Mouse (Mus musculus) hindbrain, embryonic 11.5 days (tissue): ENCODE data around the gene Fnbp1. TPM values are rescaled to one million over a fixed set of nuclear protein-coding genes. Genes with fewer than 3 reads are reported as not detected.

Experiments used
- ATAC-seq: fragments of 200-750 bp; cut with Nextera tagmentation; 2 replicates; pipeline ENCODE4 v1.8.0; 2017; ENCODE audit warnings: mild to moderate bottlenecking, moderate TSS enrichment, moderate library complexity; ENCODE audit not compliant: low FRiP score
- DNase-seq: peaks from one replicate; pipeline ENCODE4 v3.0.0-alpha.2; 2015; ENCODE audit warnings: low spot score
- H3K27ac ChIP-seq: fragments of 300-500 bp; sonication (generic); 2 replicates; pipeline ENCODE4 v1.5.1; 2014; ENCODE audit warnings: mild to moderate bottlenecking, low read depth, low read length
- H3K27me3 ChIP-seq: fragments of 300-500 bp; sonication (generic); 2 replicates; pipeline ENCODE4 v1.6.1; 2014; ENCODE audit warnings: mild to moderate bottlenecking, low read length, moderate library complexity, mixed read lengths; ENCODE audit not compliant: control insufficient read depth, insufficient read depth
- H3K36me3 ChIP-seq: fragments of 300-500 bp; sonication (generic); 2 replicates; pipeline ENCODE4 v1.6.1; 2014; ENCODE audit warnings: mild to moderate bottlenecking, low read length, moderate library complexity, mixed read lengths; ENCODE audit not compliant: control insufficient read depth, insufficient read depth
- H3K4me1 ChIP-seq: fragments of 300-500 bp; sonication (generic); replicated peaks from 2 replicates; pipeline ENCODE4 v1.6.1; 2014; ENCODE audit warnings: low read length, mixed read lengths; ENCODE audit not compliant: control insufficient read depth, insufficient read depth
- H3K4me2 ChIP-seq: fragments of 300-500 bp; sonication (generic); replicated peaks from 2 replicates; pipeline ENCODE4 v1.6.1; 2014; ENCODE audit warnings: mild to moderate bottlenecking, low read depth, low read length
- H3K4me3 ChIP-seq: fragments of 300-500 bp; sonication (generic); 2 replicates; pipeline ENCODE4 v1.5.1; 2014; ENCODE audit warnings: low read depth, low read length
- H3K9ac ChIP-seq: fragments of 300-500 bp; sonication (generic); 2 replicates; pipeline ENCODE4 v1.6.1; 2014; ENCODE audit warnings: low read depth, low read length
- H3K9me3 ChIP-seq: fragments of 300-500 bp; sonication (generic); 2 replicates; pipeline ENCODE4 v1.6.1; 2016; ENCODE audit warnings: low read length; ENCODE audit not compliant: control insufficient read depth
- WGBS: fragments of 180-500 bp; shearing (Covaris S2); extraction: QIAGEN DNeasy Blood & Tissue Kit; methylation state at CpG from one replicate; pipeline ENCODE4 v1.1.7; 2014; 5-methylcytosine and 5-hydroxymethylcytosine counted together
- polyA plus RNA-seq: library from polyadenylated mRNA; unstranded; fragments of >200 nt; fragmentation: Nextera tagmentation; extraction: Ambion mirVana; gene quantifications from 2 replicates; pipeline ENCODE4 v1.2.1, GENCODE M21; 2014

The Fnbp1 gene
- polyA plus RNA-seq, 1 experiment from 2014 or later = 14.4 TPM

- H3K36me3 ChIP-seq = no peaks in the 10 kb centered on the region
- no peak for ATAC-seq
- H3K4me1 ChIP-seq = no peaks in the 10 kb centered on the region
- DNase-seq = no peak
- no peak overlapping the region for H3K27ac ChIP-seq
- H3K4me3 ChIP-seq = no peak overlapping the region
- H3K9ac ChIP-seq = no peak overlapping the region
- no peaks in the 10 kb centered on the region for H3K27me3 ChIP-seq
- WGBS = 76% methylated on average over 3 of the region's 4 CpGs
- H3K9me3 ChIP-seq = no peaks in the 10 kb centered on the region
- no peak overlapping the region for H3K4me2 ChIP-seq
These were observed 7.8 kb downstream of the Fnbp1 start for GRCm38 (mm10) chr2:31133981-31134380.

- Histone ChIP-seq H3K9ac (no peak overlapping the region), H3K9me3 (no peaks in the 10 kb centered on the region), H3K27me3 (no peaks in the 10 kb centered on the region), H3K27ac (no peak overlapping the region), H3K4me3 (no peak overlapping the region), H3K4me1 (no peaks in the 10 kb centered on the region), H3K36me3 (no peaks in the 10 kb centered on the region), H3K4me2 (no peak overlapping the region)
- DNase-seq = no peak
- ATAC-seq = no peak
- 72% methylated on average over 8 of the region's 8 CpGs for WGBS
These were observed 9.1 kb downstream of the Fnbp1 start for GRCm38 (mm10) chr2:31132682-31133081.

- no peak overlapping the region for H3K4me2 ChIP-seq
- no peak for DNase-seq
These were observed 11.0 kb downstream of the Fnbp1 start for GRCm38 (mm10) chr2:31130815-31131299.

GRCm38 (mm10) chr2:31129742-31130518 lies 11.9 kb downstream of the Fnbp1 start:
- Histone ChIP-seq H3K9me3 (no peaks in the 10 kb centered on the region), H3K9ac (no peak overlapping the region), H3K4me3 (no peak overlapping the region), H3K36me3 (no peaks in the 10 kb centered on the region), H3K27ac (no peak overlapping the region), H3K4me2 (no peak overlapping the region), H3K27me3 (no peaks in the 10 kb centered on the region), H3K4me1 (no peaks in the 10 kb centered on the region)
- no peak for ATAC-seq
- DNase-seq = no peak
- 88% methylated on average over 14 of the region's 14 CpGs for WGBS

More at GRCm38 (mm10) chr2:31130815-31131299, 11.0 kb downstream of the Fnbp1 start:
- no peak overlapping the region for H3K9ac ChIP-seq
- H3K4me1 ChIP-seq = no peaks in the 10 kb centered on the region
- H3K9me3 ChIP-seq = no peaks in the 10 kb centered on the region
- no peak overlapping the region for H3K4me3 ChIP-seq
- H3K36me3 ChIP-seq = no peaks in the 10 kb centered on the region
- H3K27ac ChIP-seq = no peak overlapping the region
- ATAC-seq = no peak
- H3K27me3 ChIP-seq = no peaks in the 10 kb centered on the region
- WGBS = 80% methylated on average over 8 of the region's 8 CpGs

GRCm38 (mm10) chr2:31127899-31128298 lies 13.9 kb downstream of the Fnbp1 start:
- Histone ChIP-seq H3K9me3 (no peaks in the 10 kb centered on the region), H3K4me2 (no peak overlapping the region), H3K27me3 (no peaks in the 10 kb centered on the region), H3K9ac (no peak overlapping the region), H3K36me3 (no peaks in the 10 kb centered on the region), H3K27ac (no peak overlapping the region), H3K4me3 (no peak overlapping the region), H3K4me1 (no peaks in the 10 kb centered on the region)
- DNase-seq = no peak
- ATAC-seq = no peak
- WGBS = 65% methylated on average over 4 of the region's 4 CpGs

- Histone ChIP-seq H3K27ac (no peak overlapping the region), H3K27me3 (no peaks in the 10 kb centered on the region), H3K9ac (no peak overlapping the region), H3K9me3 (no peaks in the 10 kb centered on the region), H3K36me3 (no peaks in the 10 kb centered on the region), H3K4me3 (no peak overlapping the region), H3K4me1 (no peaks in the 10 kb centered on the region), H3K4me2 (no peak overlapping the region)
- DNase-seq (no peak), ATAC-seq (no peak)
- 73% methylated on average over 7 of the region's 7 CpGs for whole genome bisulfite sequencing
These were observed 14.6 kb downstream of the Fnbp1 start for GRCm38 (mm10) chr2:31127219-31127618.

- no peak overlapping the region for H3K4me2 ChIP-seq
- no peaks in the 10 kb centered on the region for H3K4me1 ChIP-seq
- no peak overlapping the region for H3K27ac ChIP-seq
- DNase-seq (no peak), ATAC-seq (no peak)
- H3K4me3 ChIP-seq = no peak overlapping the region
- H3K9me3 ChIP-seq = no peaks in the 10 kb centered on the region
- WGBS = 91% methylated on average over 9 of the region's 9 CpGs
- H3K36me3 ChIP-seq = no peaks in the 10 kb centered on the region
- H3K9ac ChIP-seq = no peak overlapping the region
- no peaks in the 10 kb centered on the region for H3K27me3 ChIP-seq
These were observed 15.8 kb downstream of the Fnbp1 start for GRCm38 (mm10) chr2:31126048-31126447.

- no peak overlapping the region for H3K9ac ChIP-seq
- H3K36me3 ChIP-seq = no peaks in the 10 kb centered on the region
- no peak overlapping the region for H3K4me2 ChIP-seq
- no peaks in the 10 kb centered on the region for H3K27me3 ChIP-seq
- 84% methylated on average over 7 of the region's 7 CpGs for WGBS
- no peaks in the 10 kb centered on the region for H3K4me1 ChIP-seq
- no peak overlapping the region for H3K27ac ChIP-seq
- H3K9me3 ChIP-seq = no peaks in the 10 kb centered on the region
- DNase-seq (no peak), ATAC-seq (no peak)
- no peak overlapping the region for H3K4me3 ChIP-seq
These were observed 16.7 kb downstream of the Fnbp1 start for GRCm38 (mm10) chr2:31125156-31125555.

- no peak for DNase-seq
- Histone ChIP-seq H3K4me3 (no peak overlapping the region), H3K36me3 (no peaks in the 10 kb centered on the region), H3K4me2 (no peak overlapping the region), H3K27me3 (no peaks in the 10 kb centered on the region), H3K9ac (no peak overlapping the region), H3K27ac (no peak overlapping the region), H3K9me3 (no peaks in the 10 kb centered on the region), H3K4me1 (no peaks in the 10 kb centered on the region)
- no peak for ATAC-seq
- 79% methylated on average over 2 of the region's 2 CpGs for WGBS
These were observed 17.1 kb downstream of the Fnbp1 start for GRCm38 (mm10) chr2:31124694-31125093.
